Mouse (Mus musculus): Measurements from ENCODE around the gene Gskip. TPM values are rescaled to one million over a fixed set of nuclear protein-coding genes. Genes with fewer than 3 reads are reported as not detected.

The Gskip gene
- polyA plus RNA-seq, 1 experiment from 2014 or later: 28.5 TPM

DNA sequence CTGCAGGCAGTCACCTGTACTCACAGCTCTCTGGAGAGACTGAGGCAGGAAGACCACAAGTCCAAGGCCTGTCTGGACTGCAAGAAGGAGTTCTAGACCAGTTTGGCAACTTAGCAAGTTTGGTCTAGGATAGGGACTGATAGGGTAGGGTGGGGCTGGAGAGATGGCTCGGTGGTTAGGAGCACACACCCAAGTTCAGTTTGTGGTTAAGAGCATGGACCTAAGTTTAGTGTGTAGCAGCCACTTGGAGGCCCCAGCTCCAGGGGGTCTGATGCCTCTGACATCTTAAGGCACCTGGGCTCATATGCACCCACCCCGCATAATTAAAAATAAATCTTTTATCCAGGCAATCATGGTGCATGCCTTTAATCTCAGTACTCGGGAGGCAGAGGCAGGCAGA is 42.6 kb downstream of the Gskip start:
- 88% methylated on average over 3 of the region's 3 CpGs for WGBS

DNA sequence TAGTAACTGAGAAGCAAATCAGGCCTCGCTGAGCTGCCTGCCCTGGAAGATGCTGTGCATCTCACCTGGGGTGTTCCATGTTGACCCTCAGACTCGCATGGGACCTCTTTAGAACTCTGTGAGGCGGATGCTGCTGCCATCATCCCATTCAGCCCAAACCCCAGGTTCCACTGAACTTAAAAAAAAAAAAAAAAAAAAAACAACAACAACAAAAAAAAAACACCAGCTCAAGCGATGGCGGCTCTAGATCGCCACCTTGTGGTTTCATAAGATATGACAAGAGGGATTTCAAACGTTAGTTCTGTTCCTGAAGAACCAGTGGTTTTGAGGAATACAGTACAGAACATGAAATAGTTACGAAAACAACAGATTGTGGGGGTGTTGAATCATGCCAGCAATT is 43.3 kb downstream of the Gskip start:
- H3K4me2 ChIP-seq: no peak overlapping the region
- H3K36me3 ChIP-seq: no peaks in the 10 kb centered on the region
- no peak overlapping the region for H3K4me3 ChIP-seq
- H3K9ac ChIP-seq: no peak overlapping the region
- H3K27ac ChIP-seq (replicated peaks): no peak overlapping the region
- H3K9me3 ChIP-seq: no peaks in the 10 kb centered on the region
- ATAC-seq (ENCODE audit: low FRiP score, low read depth): no peak
- 26% methylated on average over 8 of the region's 8 CpGs for WGBS
- no peaks in the 10 kb centered on the region for H3K27me3 ChIP-seq
- no peaks in the 10 kb centered on the region for H3K4me1 ChIP-seq (replicated peaks)

More for the DNA sequence above, 42.6 kb downstream of the Gskip start:
- ATAC-seq (ENCODE audit: low FRiP score, low read depth): no peak
- no peak overlapping the region for H3K27ac ChIP-seq (replicated peaks)
- no peak overlapping the region for H3K4me2 ChIP-seq
- H3K9me3 ChIP-seq: no peaks in the 10 kb centered on the region
- no peaks in the 10 kb centered on the region for H3K36me3 ChIP-seq
- no peaks in the 10 kb centered on the region for H3K27me3 ChIP-seq
- no peak overlapping the region for H3K4me3 ChIP-seq
- H3K4me1 ChIP-seq (replicated peaks): no peaks in the 10 kb centered on the region
- no peak overlapping the region for H3K9ac ChIP-seq

- H3K4me2 ChIP-seq: no peak overlapping the region
- no peaks in the 10 kb centered on the region for H3K27me3 ChIP-seq
- WGBS: 76% methylated on average over 6 of the region's 6 CpGs
- no peak overlapping the region for H3K9ac ChIP-seq
- no peak overlapping the region for H3K4me3 ChIP-seq
- H3K27ac ChIP-seq (replicated peaks): no peak overlapping the region
- no peaks in the 10 kb centered on the region for H3K4me1 ChIP-seq (replicated peaks)
- no peaks in the 10 kb centered on the region for H3K9me3 ChIP-seq
- H3K36me3 ChIP-seq: no peaks in the 10 kb centered on the region
- ATAC-seq (ENCODE audit: low FRiP score, low read depth): no peak
Measured at GRCm38 (mm10) chr12:105730851-105731460, 46.3 kb downstream of the Gskip start.

- Histone ChIP-seq H3K27me3 (no peaks in the 10 kb centered on the region), H3K4me1 (replicated peaks) (no peaks in the 10 kb centered on the region), H3K9ac (no peak overlapping the region), H3K9me3 (no peaks in the 10 kb centered on the region), H3K36me3 (no peaks in the 10 kb centered on the region), H3K4me3 (no peak overlapping the region), H3K4me2 (no peak overlapping the region), H3K27ac (replicated peaks) (no peak overlapping the region)
- 70% methylated on average over 9 of the region's 9 CpGs for WGBS
- no peak for ATAC-seq (ENCODE audit: low FRiP score, low read depth)
Measured at GRCm38 (mm10) chr12:105733370-105734159, 48.9 kb downstream of the Gskip start.

- no peak for ATAC-seq (ENCODE audit: low FRiP score, low read depth)
- no peak overlapping the region for H3K4me2 ChIP-seq
- H3K27me3 ChIP-seq: no peaks in the 10 kb centered on the region
- no peak overlapping the region for H3K27ac ChIP-seq (replicated peaks)
- no peaks in the 10 kb centered on the region for H3K36me3 ChIP-seq
- H3K4me1 ChIP-seq (replicated peaks): no peaks in the 10 kb centered on the region
- 68% methylated on average over 7 of the region's 7 CpGs for WGBS
- no peaks in the 10 kb centered on the region for H3K9me3 ChIP-seq
- no peak overlapping the region for H3K9ac ChIP-seq
- no peak overlapping the region for H3K4me3 ChIP-seq
Measured at GRCm38 (mm10) chr12:105735226-105735888, 50.7 kb downstream of the Gskip start.

DNA sequence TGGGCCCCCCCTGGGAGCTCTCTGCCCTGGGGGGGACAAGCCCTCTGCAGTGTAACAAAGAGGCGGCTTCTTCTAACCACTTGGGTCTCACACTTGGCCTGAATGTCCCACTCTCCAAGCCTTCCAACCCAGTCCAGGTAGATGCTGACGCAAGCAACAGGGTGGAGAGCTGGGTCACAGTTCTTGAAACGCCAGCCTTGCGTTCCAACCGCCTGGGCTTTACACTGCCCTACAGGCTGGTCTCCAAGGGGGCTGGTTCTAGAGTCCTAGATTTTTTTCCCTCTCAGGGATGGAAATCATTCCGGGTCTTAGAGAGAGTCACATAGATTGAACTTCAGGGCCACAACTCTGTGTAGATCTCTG is 51.2 kb downstream of the Gskip start:
- H3K4me1 ChIP-seq (replicated peaks): no peaks in the 10 kb centered on the region

GRCm38 (mm10) chr12:105738316-105739096 is 53.9 kb downstream of the Gskip start:
- H3K27me3 ChIP-seq: no peaks in the 10 kb centered on the region
- no peaks in the 10 kb centered on the region for H3K4me1 ChIP-seq (replicated peaks)
- no peak overlapping the region for H3K27ac ChIP-seq (replicated peaks)
- no peak overlapping the region for H3K9ac ChIP-seq
- no peaks in the 10 kb centered on the region for H3K9me3 ChIP-seq
- no peak overlapping the region for H3K4me2 ChIP-seq
- WGBS: 80% methylated on average over 15 of the region's 15 CpGs
- ATAC-seq (ENCODE audit: low FRiP score, low read depth): no peak
- H3K4me3 ChIP-seq: no peak overlapping the region
- H3K36me3 ChIP-seq: no peaks in the 10 kb centered on the region

More for the DNA sequence above, 51.2 kb downstream of the Gskip start:
- Histone ChIP-seq H3K36me3 (no peaks in the 10 kb centered on the region), H3K4me2 (no peak overlapping the region), H3K9me3 (no peaks in the 10 kb centered on the region), H3K27ac (replicated peaks) (no peak overlapping the region), H3K4me3 (no peak overlapping the region), H3K27me3 (no peaks in the 10 kb centered on the region), H3K9ac (no peak overlapping the region)
- ATAC-seq (ENCODE audit: low FRiP score, low read depth): no peak
- WGBS: 93% methylated on average over 6 of the region's 6 CpGs

- Histone ChIP-seq H3K4me3 (no peak overlapping the region), H3K4me1 (replicated peaks) (no peaks in the 10 kb centered on the region), H3K36me3 (no peaks in the 10 kb centered on the region), H3K4me2 (no peak overlapping the region), H3K9me3 (no peaks in the 10 kb centered on the region), H3K9ac (no peak overlapping the region), H3K27ac (replicated peaks) (no peak overlapping the region), H3K27me3 (no peaks in the 10 kb centered on the region)
- WGBS: 87% methylated on average over 8 of the region's 8 CpGs
- no peak for ATAC-seq (ENCODE audit: low FRiP score, low read depth)
Measured at GRCm38 (mm10) chr12:105739656-105740055, 55.0 kb downstream of the Gskip start.

GRCm38 (mm10) chr12:105748114-105748513 is 63.5 kb downstream of the Gskip start:
- Histone ChIP-seq H3K27ac (replicated peaks) (no peak overlapping the region), H3K9ac (no peak overlapping the region), H3K9me3 (no peaks in the 10 kb centered on the region), H3K4me3 (no peak overlapping the region), H3K4me1 (replicated peaks) (no peaks in the 10 kb centered on the region), H3K4me2 (no peak overlapping the region), H3K36me3 (no peaks in the 10 kb centered on the region), H3K27me3 (no peaks in the 10 kb centered on the region)
- WGBS: 90% methylated on average over 5 of the region's 5 CpGs
- no peak for ATAC-seq (ENCODE audit: low FRiP score, low read depth)
